ENCODE assay signal across 8 mouse cellular contexts in the genomic region with DNA sequence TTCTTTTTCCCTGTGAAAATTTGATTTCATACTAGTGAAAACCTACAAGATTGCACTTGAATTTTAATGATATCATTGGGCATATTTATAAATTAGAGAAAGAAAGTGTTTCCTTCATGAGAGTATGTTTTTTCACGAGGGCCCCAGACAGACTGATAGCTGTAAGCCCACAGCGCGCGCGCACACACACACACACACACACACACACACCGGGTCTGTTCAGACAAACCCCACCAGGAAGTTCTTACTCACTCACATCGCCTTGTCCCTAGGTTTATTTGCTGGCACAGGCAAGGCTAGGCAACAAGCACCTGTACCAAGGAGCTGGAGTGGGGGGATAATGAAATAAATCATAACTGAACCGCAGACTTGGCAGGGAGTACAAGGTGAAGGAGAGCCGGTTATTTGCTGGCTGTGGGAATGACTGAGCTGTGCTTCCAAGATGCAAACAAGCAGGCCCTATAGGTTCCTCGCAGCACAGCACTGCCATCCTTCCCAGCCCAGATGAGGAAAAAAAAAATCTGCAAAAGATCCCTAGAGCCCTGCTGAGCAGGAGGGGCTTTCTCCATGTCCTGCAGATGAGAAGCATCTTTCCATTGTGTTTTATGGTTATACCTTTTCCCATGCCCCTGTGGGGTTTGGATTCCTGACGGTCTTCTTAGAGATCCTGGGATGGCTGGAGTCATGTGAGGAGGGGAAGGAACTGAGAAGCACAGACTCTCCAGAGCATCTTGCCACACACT. TPM values are rescaled to one million over a fixed set of nuclear protein-coding genes. Genes with fewer than 3 reads are reported as not detected.
DNase-seq lines count a peak whose midpoint lies in the region; ATAC-seq lines count a peak whose summit lies in the region.

No protein-coding gene starts in this region.

- H3K4me1 ChIP-seq in limb, embryonic 12.5 days (replicated peaks), result peaks cover 63% of the 10 kb centered on the region
- peaks cover 29% of the 10 kb centered on the region for H3K4me1 ChIP-seq in stomach, embryonic 15.5 days

- peak overlapping the region; percentile 68 for H3K4me3 ChIP-seq in limb, embryonic 12.5 days (replicated peaks)
- peak overlapping the region; percentile 12; the same call in 1 of the 2 replicates for H3K4me3 ChIP-seq in stomach, embryonic 15.5 days (replicated peaks)

- H3K36me3 ChIP-seq in limb, embryonic 12.5 days, result peaks cover 44% of the 10 kb centered on the region
- no peaks in the 10 kb centered on the region for H3K36me3 ChIP-seq in stomach, embryonic 15.5 days

- H3K9me3 ChIP-seq in limb, embryonic 12.5 days, result no peaks in the 10 kb centered on the region
- H3K9me3 ChIP-seq in stomach, embryonic 15.5 days, result no peaks in the 10 kb centered on the region

- H3K27me3 ChIP-seq in limb, embryonic 12.5 days, result 0 out of 2 replicates have a peak, but pooled peaks cover 6% of the 10 kb centered on the region
- peaks cover 17% of the 10 kb centered on the region for H3K27me3 ChIP-seq in stomach, embryonic 15.5 days (replicated peaks)

- H3K4me2 ChIP-seq in limb, embryonic 12.5 days, result peak overlapping the region; percentile 75
- peak overlapping the region; percentile 36 for H3K4me2 ChIP-seq in stomach, embryonic 15.5 days

- WGBS in limb, embryonic 12.5 days, result 29% methylated on average over 11 of the region's 11 CpGs
- 43% methylated on average over 11 of the region's 11 CpGs for whole genome bisulfite sequencing in stomach, embryonic 15.5 days

- DNase-seq in cerebellum, postnatal 14 days, result peak; percentile 27 to 29
- no peak for DNase-seq in cerebellum, adult 9-11 months
- DNase-seq in lung, postnatal 36 days, result peak; percentile 38
- DNase-seq in lung, postnatal 10 days, result no peak
- no peak for DNase-seq in right cerebral cortex, adult 2 months (ENCODE audit: low spot score in 2 of 2)
- DNase-seq in liver, result no peak

- ATAC-seq in limb, embryonic 12.5 days (ENCODE audit: insufficient number of reproducible peaks, insufficient read depth, low FRiP score, low TSS enrichment, low read depth), result no peak
- no peak for ATAC-seq in stomach, embryonic 15.5 days (ENCODE audit: insufficient read depth, low FRiP score, low read depth)

- peak overlapping the region; percentile 59; the same call in 1 of the 2 replicates for H3K27ac ChIP-seq in limb, embryonic 12.5 days
- no peak overlapping the region for H3K27ac ChIP-seq in stomach, embryonic 15.5 days

- H3K9ac ChIP-seq in limb, embryonic 12.5 days (replicated peaks), result peak overlapping the region; percentile 85
- H3K9ac ChIP-seq in stomach, embryonic 15.5 days, result no peak overlapping the region

RNA-seq across cellular contexts. Expression of gene Sfrp2, which starts 2.3 kb away (rescaled TPM):
- 307 and 308 TPM in 2 replicates for polyA plus RNA-seq in limb, embryonic 12.5 days (2016; fragmentation: Nextera tagmentation; extraction: Ambion mirVana)
- polyA plus RNA-seq in stomach, embryonic 15.5 days (2015; fragmentation: Nextera tagmentation; extraction: Ambion mirVana), result 127 and 148 TPM in 2 replicates

Comparison
In these comparisons a context has a peak if more than half of its experiments do, and no peak if none do; other contexts are left out.
1. DNase-seq: peak in cerebellum, postnatal 14 days (2 of 2) and lung, postnatal 36 days (single experiment); none in cerebellum, adult 9-11 months (single experiment), lung, postnatal 10 days (single experiment), right cerebral cortex, adult 2 months (0 of 2) and liver (single experiment).